Mouse (Mus musculus) liver, embryonic 11.5 days (tissue): ENCODE data around the gene Eif4ebp2. TPM values are rescaled to one million over a fixed set of nuclear protein-coding genes. Genes with fewer than 3 reads are reported as not detected.

ENCODE experiments used
- ATAC-seq: fragments of 200-750 bp; cut with Nextera tagmentation; replicated peaks from 2 replicates; pipeline ENCODE4 v1.8.0; 2017; ENCODE audit warnings: moderate number of reproducible peaks, mild to moderate bottlenecking, moderate TSS enrichment, moderate library complexity; ENCODE audit not compliant: low FRiP score
- DNase-seq: peaks from one replicate; pipeline ENCODE4 v3.0.0-alpha.2; 2017; ENCODE audit warnings: low spot score
- H3K27ac ChIP-seq: fragments of 300-500 bp; sonication (generic); 2 replicates; pipeline ENCODE4 v1.5.1; 2014; ENCODE audit warnings: mild to moderate bottlenecking, low read depth, low read length, control low read depth
- H3K27me3 ChIP-seq: fragments of 300-500 bp; sonication (generic); replicated peaks from 2 replicates; pipeline ENCODE4 v1.6.1; 2014; ENCODE audit warnings: low read length, mixed read lengths; ENCODE audit not compliant: control insufficient read depth, insufficient read depth
- H3K36me3 ChIP-seq: fragments of 300-500 bp; sonication (generic); 2 replicates; pipeline ENCODE4 v1.6.1; 2014; ENCODE audit warnings: mild to moderate bottlenecking, low read length, moderate library complexity, mixed read lengths; ENCODE audit not compliant: control insufficient read depth, insufficient read depth
- H3K4me1 ChIP-seq: fragments of 300-500 bp; sonication (generic); replicated peaks from 2 replicates; pipeline ENCODE4 v1.6.1; 2014; ENCODE audit warnings: low read length, mixed read lengths; ENCODE audit not compliant: control insufficient read depth, insufficient read depth
- H3K4me2 ChIP-seq: fragments of 300-500 bp; sonication (generic); 2 replicates; pipeline ENCODE4 v1.6.1; 2014; ENCODE audit warnings: mild to moderate bottlenecking, control low read depth, moderate library complexity
- H3K4me3 ChIP-seq: fragments of 300-500 bp; sonication (generic); 2 replicates; pipeline ENCODE4 v1.5.1; 2014; ENCODE audit warnings: low read depth, low read length, control low read depth
- H3K9ac ChIP-seq: fragments of 300-500 bp; sonication (generic); 2 replicates; pipeline ENCODE4 v1.6.1; 2014; ENCODE audit warnings: low read depth, low read length, control low read depth
- H3K9me3 ChIP-seq: fragments of 300-500 bp; sonication (generic); 2 replicates; pipeline ENCODE4 v1.6.1; 2016; ENCODE audit warnings: low read length, inconsistent platforms, mixed read lengths; ENCODE audit not compliant: control insufficient read depth
- WGBS: fragments of 180-500 bp; shearing (Covaris S2); extraction: QIAGEN DNeasy Blood & Tissue Kit; methylation state at CpG from one replicate; pipeline ENCODE4 v1.1.7; 2014; 5-methylcytosine and 5-hydroxymethylcytosine counted together
- polyA plus RNA-seq: library from polyadenylated mRNA; unstranded; fragments of >200 nt; fragmentation: Nextera tagmentation; extraction: Ambion mirVana; gene quantifications from 2 replicates; pipeline ENCODE4 v1.2.1, GENCODE M21; 2014

The Eif4ebp2 gene
- polyA plus RNA-seq, 1 experiment from 2014 or later = 27.1 TPM

GRCm38 (mm10) chr10:61380186-61380585, 72.3 kb downstream of the Eif4ebp2 start:
- ATAC-seq (no peak), DNase-seq (no peak)
- H3K27ac ChIP-seq = peak overlapping the region; percentile 38
- peak overlapping the region; percentile 95 for H3K4me2 ChIP-seq
- peak overlapping the region; percentile 15; the same call in 1 of the 2 replicates for H3K4me3 ChIP-seq
- H3K4me1 ChIP-seq = peaks cover 44% of the 10 kb centered on the region
- H3K9me3 ChIP-seq = no peaks in the 10 kb centered on the region
- H3K36me3 ChIP-seq = no peaks in the 10 kb centered on the region
- no peak overlapping the region for H3K9ac ChIP-seq
- H3K27me3 ChIP-seq = peaks cover 27% of the 10 kb centered on the region
- WGBS = 13% methylated on average over 9 of the region's 9 CpGs

- no peak for DNase-seq
- Histone ChIP-seq H3K27ac (no peak overlapping the region), H3K27me3 (peaks cover 27% of the 10 kb centered on the region), H3K4me1 (peaks cover 49% of the 10 kb centered on the region), H3K9ac (no peak overlapping the region), H3K36me3 (no peaks in the 10 kb centered on the region), H3K9me3 (no peaks in the 10 kb centered on the region), H3K4me3 (no peak overlapping the region), H3K4me2 (no peak overlapping the region; the same call in 1 of the 2 replicates)
- 89% methylated on average over 13 of the region's 13 CpGs for WGBS
- no peak for ATAC-seq
Measured at GRCm38 (mm10) chr10:61379340-61380040, 73.0 kb downstream of the Eif4ebp2 start.

GRCm38 (mm10) chr10:61378698-61379097, 73.8 kb downstream of the Eif4ebp2 start:
- Histone ChIP-seq H3K27me3 (peaks cover 27% of the 10 kb centered on the region), H3K4me3 (no peak overlapping the region), H3K4me2 (no peak overlapping the region), H3K9me3 (no peaks in the 10 kb centered on the region), H3K9ac (no peak overlapping the region), H3K36me3 (no peaks in the 10 kb centered on the region), H3K4me1 (peaks cover 52% of the 10 kb centered on the region), H3K27ac (no peak overlapping the region)
- ATAC-seq (no peak), DNase-seq (no peak)
- WGBS = 85% methylated on average over 5 of the region's 5 CpGs

Other genes with a start within 250 kb of the Eif4ebp2 start
- 0.48 and 0.92 TPM in 2 replicates for gene Adamts14, start 179.2 kb downstream of the Eif4ebp2 start, polyA plus RNA-seq
- 0.06 and 0.19 TPM in 2 replicates for gene Prf1, start 154.8 kb downstream of the Eif4ebp2 start, polyA plus RNA-seq
- gene Pald1, start 69.1 kb downstream of the Eif4ebp2 start, polyA plus RNA-seq = 17.0 and 18.4 TPM in 2 replicates
- gene Nodal, start 34.7 kb downstream of the Eif4ebp2 start, polyA plus RNA-seq = 0.84 and 0.86 TPM in 2 replicates
- gene Lrrc20, start 23.1 kb upstream of the Eif4ebp2 start, polyA plus RNA-seq = 12.0 and 14.1 TPM in 2 replicates
- gene Npffr1, start 142.8 kb upstream of the Eif4ebp2 start, polyA plus RNA-seq = 0.10 TPM in 1 of 2 replicates, not detected in the other
- gene Ppa1, start 195.9 kb upstream of the Eif4ebp2 start, polyA plus RNA-seq = 218 and 237 TPM in 2 replicates
- gene Sar1a, start 227.6 kb upstream of the Eif4ebp2 start, polyA plus RNA-seq = 166 and 177 TPM in 2 replicates
- 39.0 and 47.4 TPM in 2 replicates for gene Tysnd1, start 242.9 kb upstream of the Eif4ebp2 start, polyA plus RNA-seq